Mouse (Mus musculus): ENCODE measurements around the gene Dzank1. TPM values are rescaled to one million over a fixed set of nuclear protein-coding genes. Genes with fewer than 3 reads are reported as not detected.

Dzank1 gene
- total and polyA plus RNA-seq, 3 experiments: 0.08 to 0.35 TPM; not detected in 1

DNA sequence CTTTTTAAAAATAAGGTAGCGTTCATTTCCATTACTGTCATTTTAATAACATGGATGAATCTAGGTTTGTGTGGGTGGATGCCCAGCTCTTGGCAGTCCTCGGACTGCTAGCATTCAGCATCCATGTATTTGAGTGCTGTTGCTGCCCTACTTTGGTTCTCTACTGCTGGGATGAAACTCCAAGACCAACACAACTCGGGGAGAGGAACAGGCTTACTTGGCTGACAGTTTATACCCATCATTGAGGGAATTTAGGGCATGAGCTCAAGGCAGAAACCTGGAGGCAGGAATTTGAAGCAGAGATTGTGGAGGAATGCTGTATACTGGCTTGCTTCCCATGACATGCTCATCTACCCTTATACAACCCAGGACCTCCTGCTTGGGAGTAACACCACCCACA, 12.6 kb downstream of the Dzank1 start:
- Histone ChIP-seq H3K9ac (ENCODE audit: control insufficient read depth, low read depth, low read length, poor library complexity, severe bottlenecking) (no peak overlapping the region), H3K27ac (ENCODE audit: control insufficient read depth, low read depth, low read length) (no peak overlapping the region), H3K4me3 (ENCODE audit: control insufficient read depth in 1 of 2, insufficient read depth in 1 of 2, low read depth in 2 of 2, low read length in 2 of 2) (no peak overlapping the region), H3K36me3 (ENCODE audit: control insufficient read depth in 1 of 2, insufficient read depth in 2 of 2, low read length in 2 of 2) (no peaks in the 10 kb centered on the region), H3K79me2 (ENCODE audit: control insufficient read depth, insufficient read depth, low read length, poor library complexity) (no peaks in the 10 kb centered on the region), H3K4me1 (ENCODE audit: control insufficient read depth in 1 of 2, insufficient read depth in 2 of 2, low read length in 2 of 2) (no peaks in the 10 kb centered on the region), H3K27me3 (ENCODE audit: control insufficient read depth in 1 of 2, insufficient read depth in 2 of 2, low read length in 2 of 2) (peaks cover 0 to 1% of the 10 kb centered on the region in 2 experiments; a peak in 1 of 4 replicates), H3K9me3 (replicated peaks; ENCODE audit: insufficient read depth, low read length) (no peaks in the 10 kb centered on the region)
- no peak for DNase-seq (ENCODE audit: low read depth, low spot score)
- TF ChIP-seq ELF1 (IDR thresholded peaks at IDR 0.05; ENCODE audit: low read depth, low read length): no peak
- no peak for TF ChIP-seq MYB (IDR thresholded peaks at IDR 0.05; ENCODE audit: low read depth, low read length)
- TF ChIP-seq ZKSCAN1 (IDR thresholded peaks at IDR 0.05; ENCODE audit: low read depth, low read length): no peak
- TF ChIP-seq MXI1 (IDR thresholded peaks at IDR 0.05; ENCODE audit: low read depth, low read length): no peak
- no peak for TF ChIP-seq SMC3 (IDR thresholded peaks at IDR 0.05; ENCODE audit: low read depth, low read length)
- no peak for TF ChIP-seq POLR2AphosphoS2 (IDR thresholded peaks at IDR 0.05; ENCODE audit: low read length)
- TF ChIP-seq TAL1 (IDR thresholded peaks at IDR 0.05; ENCODE audit: low read length): no peak
- TF ChIP-seq HCFC1 (IDR thresholded peaks at IDR 0.05; ENCODE audit: low read depth, low read length): no peak
- TF ChIP-seq UBTF (IDR thresholded peaks at IDR 0.05; ENCODE audit: borderline replicate concordance, insufficient read depth, low read depth, low read length): no peak

DNA sequence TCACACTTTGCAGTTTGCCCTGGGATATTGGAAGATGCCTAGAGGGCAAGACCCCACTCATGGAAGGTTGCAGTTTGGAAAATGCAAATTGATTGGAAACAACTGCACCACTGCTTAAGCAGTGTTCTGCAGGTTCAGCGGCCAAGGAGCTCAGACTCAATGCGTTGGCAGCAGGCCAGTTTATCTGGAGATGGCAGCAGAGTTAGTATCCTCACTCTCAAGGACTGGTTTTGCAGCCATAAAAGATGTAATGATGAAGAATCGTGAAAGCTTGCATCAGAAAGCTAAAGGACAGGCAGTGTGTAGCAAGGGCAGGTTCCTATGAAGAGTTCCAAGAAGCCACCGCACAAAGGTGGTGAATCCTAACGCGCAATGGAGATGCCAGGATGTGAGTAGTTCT, 25.1 kb downstream of the Dzank1 start:
- peak; percentile 44 for DNase-seq (ENCODE audit: low read depth, low spot score)
- no peak overlapping the region for H3K4me3 ChIP-seq (ENCODE audit: control insufficient read depth in 1 of 2, insufficient read depth in 1 of 2, low read depth in 2 of 2, low read length in 2 of 2)
- no peak for TF ChIP-seq SIN3A (IDR thresholded peaks at IDR 0.05; ENCODE audit: low read length)
- TF ChIP-seq HCFC1 (IDR thresholded peaks at IDR 0.05; ENCODE audit: low read depth, low read length): no peak
- no peak for TF ChIP-seq ETS1 (IDR thresholded peaks at IDR 0.05; ENCODE audit: low read depth, low read length)
- no peak for TF ChIP-seq MAX (IDR thresholded peaks at IDR 0.05; ENCODE audit: low read length)
- TF ChIP-seq TCF12 (IDR thresholded peaks at IDR 0.05; ENCODE audit: low read depth, low read length): no peak
- no peak for TF ChIP-seq MEF2A (IDR thresholded peaks at IDR 0.05; ENCODE audit: extremely low read depth, insufficient replicate concordance, low read depth, low read length, poor library complexity, severe bottlenecking)
- no peak for TF ChIP-seq BHLHE40 (IDR thresholded peaks at IDR 0.05; ENCODE audit: borderline replicate concordance, low read depth, low read length)
- no peak for TF ChIP-seq MAZ (IDR thresholded peaks at IDR 0.05; ENCODE audit: low read depth, low read length)
- no peak for TF ChIP-seq JUND (IDR thresholded peaks at IDR 0.05; ENCODE audit: low read depth, low read length)
- TF ChIP-seq ZKSCAN1 (IDR thresholded peaks at IDR 0.05; ENCODE audit: low read depth, low read length): no peak
- TF ChIP-seq MAFK (IDR thresholded peaks at IDR 0.05; ENCODE audit: borderline replicate concordance, low read depth, low read length): no peak
- no peak for TF ChIP-seq NELFE (IDR thresholded peaks at IDR 0.05; ENCODE audit: low read depth, low read length)
- TF ChIP-seq RAD21 (IDR thresholded peaks at IDR 0.05; ENCODE audit: low read depth, low read length): no peak
- TF ChIP-seq USF1 (IDR thresholded peaks at IDR 0.05; ENCODE audit: low read depth, low read length): no peak
- no peak for TF ChIP-seq TBP (IDR thresholded peaks at IDR 0.05; ENCODE audit: low read depth, low read length)

More for the DNA sequence above, 25.1 kb downstream of the Dzank1 start:
- H3K27ac ChIP-seq (ENCODE audit: control insufficient read depth, low read depth, low read length): no peak overlapping the region
- H3K9me3 ChIP-seq (replicated peaks; ENCODE audit: insufficient read depth, low read length): no peaks in the 10 kb centered on the region
- no peaks in the 10 kb centered on the region for H3K36me3 ChIP-seq (ENCODE audit: control insufficient read depth in 1 of 2, insufficient read depth in 2 of 2, low read length in 2 of 2)
- H3K9ac ChIP-seq (ENCODE audit: control insufficient read depth, low read depth, low read length, poor library complexity, severe bottlenecking): no peak overlapping the region
- H3K27me3 ChIP-seq (ENCODE audit: control insufficient read depth in 1 of 2, insufficient read depth in 2 of 2, low read length in 2 of 2): no peaks in the 10 kb centered on the region; a peak in 1 of 4 replicates
- H3K79me2 ChIP-seq (ENCODE audit: control insufficient read depth, insufficient read depth, low read length, poor library complexity): no peaks in the 10 kb centered on the region
- no peaks in the 10 kb centered on the region for H3K4me1 ChIP-seq (ENCODE audit: control insufficient read depth in 1 of 2, insufficient read depth in 2 of 2, low read length in 2 of 2)
